Mouse (Mus musculus) midbrain, embryonic 10.5 days (tissue): ENCODE data around the gene Frmd5. TPM values are rescaled to one million over a fixed set of nuclear protein-coding genes. Genes with fewer than 3 reads are reported as not detected.

Source experiments
- DNase-seq: peaks from one replicate; pipeline ENCODE4 v3.0.0-alpha.2; 2017; ENCODE audit warnings: low spot score
- H3K27ac ChIP-seq: fragments of 300-500 bp; sonication (generic); replicated peaks from 2 replicates; pipeline ENCODE4 v1.5.1; 2016; ENCODE audit warnings: mild to moderate bottlenecking
- H3K27me3 ChIP-seq: fragments of 300-500 bp; sonication (generic); 2 replicates; pipeline ENCODE4 v1.6.1; 2016; ENCODE audit warnings: low read depth, mild to moderate bottlenecking; ENCODE audit not compliant: poor library complexity, severe bottlenecking
- H3K36me3 ChIP-seq: fragments of 300-500 bp; sonication (generic); 2 replicates; pipeline ENCODE4 v1.6.1; 2016; ENCODE audit warnings: mild to moderate bottlenecking, moderate library complexity
- H3K4me1 ChIP-seq: fragments of 300-500 bp; sonication (generic); 2 replicates; pipeline ENCODE4 v1.6.1; 2016
- H3K4me3 ChIP-seq: fragments of 300-500 bp; sonication (generic); 2 replicates; pipeline ENCODE4 v1.5.1; 2016; ENCODE audit warnings: mild to moderate bottlenecking, moderate library complexity
- H3K9me3 ChIP-seq: fragments of 300-500 bp; sonication (generic); replicated peaks from 2 replicates; pipeline ENCODE4 v1.6.1; 2016; ENCODE audit warnings: mild to moderate bottlenecking
- WGBS: fragments of 180-500 bp; shearing (Covaris S2); methylation state at CpG from one replicate; pipeline ENCODE4 v1.1.7; 2016; 5-methylcytosine and 5-hydroxymethylcytosine counted together
- polyA plus RNA-seq: library from polyadenylated mRNA; unstranded; fragments of >200 nt; fragmentation: Nextera tagmentation; extraction: Ambion mirVana; gene quantifications from 2 replicates; pipeline ENCODE4 v1.2.1, GENCODE M21; 2016

Frmd5 gene
- polyA plus RNA-seq, 1 experiment from 2014 or later = 10.9 TPM

DNA sequence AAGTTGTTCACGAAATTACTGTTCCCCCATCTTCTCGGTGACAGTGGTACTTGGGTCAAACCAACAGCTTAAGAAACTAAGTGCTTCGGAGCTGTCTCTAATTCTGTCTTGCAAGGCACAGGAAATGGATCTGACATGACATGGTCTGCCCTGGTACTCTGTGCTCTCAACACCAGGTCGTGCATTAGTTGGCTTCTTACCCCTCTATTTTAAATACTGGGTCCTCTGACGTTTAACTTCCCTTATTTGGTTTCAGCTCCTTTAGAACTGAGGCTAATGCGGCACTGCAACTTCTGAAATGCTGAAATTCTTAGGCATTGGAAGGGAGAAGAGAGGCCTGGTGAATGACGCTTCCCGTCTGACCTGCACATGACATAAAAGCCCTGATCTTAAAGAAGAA is 48.6 kb downstream of the Frmd5 start:
- WGBS = 91% methylated on average over 8 of the region's 8 CpGs
- peak; percentile 3 for DNase-seq

DNA sequence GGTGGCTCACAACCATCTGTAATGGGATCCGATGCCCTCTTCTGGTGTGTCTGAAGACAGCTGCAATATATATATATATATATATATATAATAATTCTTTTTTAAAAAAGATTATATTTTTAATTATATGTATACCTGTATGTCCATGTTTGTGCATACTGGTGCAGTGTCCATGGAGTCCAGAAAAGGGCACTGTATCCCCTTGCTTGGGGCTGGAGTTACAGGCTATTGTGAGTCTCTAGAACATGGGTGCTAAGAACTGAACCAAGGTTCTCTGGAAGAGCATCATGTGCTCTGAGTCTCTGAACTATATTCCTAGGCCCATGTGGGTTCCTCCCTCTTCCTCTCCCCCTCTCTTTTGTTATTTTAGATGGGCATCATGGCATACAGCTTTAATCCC is 50.6 kb downstream of the Frmd5 start:
- no peak overlapping the region for H3K27ac ChIP-seq
- H3K27me3 ChIP-seq = no peaks in the 10 kb centered on the region
- H3K9me3 ChIP-seq = no peaks in the 10 kb centered on the region
- H3K4me1 ChIP-seq = peaks cover 21% of the 10 kb centered on the region
- H3K36me3 ChIP-seq = no peaks in the 10 kb centered on the region
- H3K4me3 ChIP-seq = no peak overlapping the region
- 96% methylated on average over 1 of the region's 1 CpGs for WGBS
- DNase-seq = no peak

More for the DNA sequence above, 48.6 kb downstream of the Frmd5 start:
- Histone ChIP-seq H3K27ac (no peak overlapping the region), H3K36me3 (no peaks in the 10 kb centered on the region), H3K4me1 (peaks cover 20% of the 10 kb centered on the region), H3K9me3 (no peaks in the 10 kb centered on the region), H3K27me3 (no peaks in the 10 kb centered on the region), H3K4me3 (no peak overlapping the region)

DNA sequence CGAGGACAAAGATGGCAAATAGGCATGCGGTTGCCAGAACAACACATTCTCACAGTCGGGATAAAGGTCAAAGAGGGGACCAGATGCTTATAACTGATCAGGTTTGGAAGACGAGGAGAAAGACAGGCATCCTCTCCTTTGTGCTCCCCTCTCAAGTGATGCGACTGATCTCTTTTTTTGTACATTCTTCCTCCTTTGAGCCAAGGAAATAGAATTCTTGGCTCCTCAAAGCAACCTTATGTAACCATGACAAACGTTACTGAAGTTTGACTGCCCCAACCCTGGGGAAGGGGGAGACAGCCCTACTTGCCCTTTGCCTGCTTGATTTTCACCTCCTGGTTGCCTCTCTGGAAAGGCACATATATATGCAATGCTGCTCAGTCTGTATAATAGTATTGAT is 51.8 kb downstream of the Frmd5 start:
- peaks cover 24% of the 10 kb centered on the region for H3K4me1 ChIP-seq
- no peak for DNase-seq
- 22% methylated on average over 6 of the region's 6 CpGs for WGBS
- no peaks in the 10 kb centered on the region for H3K36me3 ChIP-seq
- H3K27ac ChIP-seq = peak overlapping the region; percentile 70
- H3K4me3 ChIP-seq = no peak overlapping the region
- H3K27me3 ChIP-seq = no peaks in the 10 kb centered on the region
- no peaks in the 10 kb centered on the region for H3K9me3 ChIP-seq

DNA sequence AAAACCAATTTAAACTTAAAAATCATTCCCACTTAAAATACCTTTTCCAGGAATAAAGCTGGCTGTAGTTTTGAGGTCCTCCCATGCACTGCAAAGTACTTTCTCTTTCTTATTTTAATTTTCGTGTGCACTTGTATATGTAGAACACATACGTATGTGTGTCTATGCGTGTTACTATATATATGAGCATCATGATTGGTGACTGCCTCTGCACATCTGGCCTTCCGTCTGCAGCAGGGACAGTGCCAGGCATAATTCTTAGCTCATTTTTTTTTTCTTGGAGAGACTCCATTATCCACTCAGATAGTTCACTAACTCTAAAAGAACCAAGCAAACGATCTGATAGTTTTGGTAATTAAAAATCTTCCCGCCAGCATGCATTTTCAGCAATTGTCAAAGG is 56.8 kb downstream of the Frmd5 start:
- DNase-seq = no peak
- peaks cover 15% of the 10 kb centered on the region for H3K4me1 ChIP-seq
- H3K27me3 ChIP-seq = no peaks in the 10 kb centered on the region
- H3K9me3 ChIP-seq = no peaks in the 10 kb centered on the region; the same call in 1 of the 2 replicates
- H3K36me3 ChIP-seq = 0 out of 2 replicates have a peak, but pooled peaks cover 3% of the 10 kb centered on the region
- H3K27ac ChIP-seq = no peak overlapping the region
- no peak overlapping the region for H3K4me3 ChIP-seq
- WGBS = 91% methylated on average over 6 of the region's 6 CpGs

DNA sequence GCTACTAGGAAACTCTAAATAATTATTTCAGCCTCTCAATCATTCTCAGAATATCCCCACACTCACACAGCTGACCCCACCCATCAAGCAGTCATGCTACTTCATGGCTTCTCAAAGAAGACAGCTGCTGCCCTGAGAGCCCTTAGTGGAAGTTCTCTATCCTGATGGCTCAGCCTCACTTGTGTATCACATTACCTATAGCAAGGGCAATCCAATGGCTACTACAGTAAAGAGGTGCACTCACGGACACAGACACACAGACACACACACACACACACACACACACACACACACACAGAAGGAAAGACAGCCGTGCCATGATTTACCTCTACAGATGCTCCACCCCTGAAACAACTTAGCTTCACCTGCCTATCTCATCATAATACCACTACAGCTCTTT is 65.7 kb downstream of the Frmd5 start:
- Histone ChIP-seq H3K27ac (no peak overlapping the region), H3K4me1 (no peaks in the 10 kb centered on the region), H3K4me3 (no peak overlapping the region), H3K9me3 (no peaks in the 10 kb centered on the region; the same call in 1 of the 2 replicates), H3K36me3 (no peaks in the 10 kb centered on the region), H3K27me3 (no peaks in the 10 kb centered on the region)
- WGBS = 81% methylated on average over 2 of the region's 2 CpGs
- DNase-seq = no peak

DNA sequence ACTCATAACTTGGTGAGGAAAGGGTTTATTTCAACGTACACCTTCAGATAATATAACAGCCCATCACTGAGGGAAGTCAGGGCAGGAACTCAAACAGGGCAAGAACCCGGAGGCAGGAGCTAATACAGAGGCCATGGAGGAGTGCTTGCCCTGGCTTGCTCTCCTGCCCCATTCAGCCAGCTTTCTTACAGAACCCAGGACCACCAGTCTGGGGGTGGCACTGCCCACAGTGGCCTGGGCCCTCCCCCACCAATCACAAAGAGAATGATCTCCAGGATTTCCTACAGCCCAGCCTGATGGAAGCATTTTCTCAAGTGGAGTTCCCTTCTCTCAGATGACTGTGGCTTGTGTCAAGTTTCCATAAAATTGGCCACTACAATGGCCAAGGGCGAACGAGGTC is 67.5 kb downstream of the Frmd5 start:
- 94% methylated on average over 4 of the region's 4 CpGs for WGBS
- no peak overlapping the region for H3K4me3 ChIP-seq
- no peaks in the 10 kb centered on the region for H3K27me3 ChIP-seq
- 0 out of 2 replicates have a peak, but pooled peaks cover 2% of the 10 kb centered on the region for H3K36me3 ChIP-seq
- no peak overlapping the region for H3K27ac ChIP-seq
- DNase-seq = no peak
- H3K9me3 ChIP-seq = no peaks in the 10 kb centered on the region
- H3K4me1 ChIP-seq = no peaks in the 10 kb centered on the region

DNA sequence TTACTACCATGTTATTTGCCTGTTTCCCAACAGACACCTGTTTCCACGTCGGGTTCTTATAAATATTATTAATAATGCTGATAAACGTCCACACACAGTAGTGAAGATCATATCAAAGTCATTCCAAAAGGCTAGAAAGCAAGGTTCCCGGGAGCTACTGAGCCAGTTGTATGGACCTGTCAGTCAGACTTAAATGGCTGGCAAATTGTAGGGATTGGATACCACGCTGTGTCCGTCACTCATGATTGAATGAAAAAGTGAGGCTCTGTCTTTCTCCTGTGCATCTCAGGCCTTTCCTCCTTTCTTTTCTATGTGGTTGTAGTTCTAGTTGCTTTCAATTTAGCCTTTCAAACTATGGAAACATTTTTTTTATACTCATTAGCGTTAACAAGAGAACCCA is 73.5 kb downstream of the Frmd5 start:
- WGBS = 79% methylated on average over 7 of the region's 7 CpGs
- no peak overlapping the region for H3K27ac ChIP-seq
- H3K36me3 ChIP-seq = 0 out of 2 replicates have a peak, but pooled peaks cover 2% of the 10 kb centered on the region
- H3K27me3 ChIP-seq = no peaks in the 10 kb centered on the region
- H3K4me1 ChIP-seq = no peaks in the 10 kb centered on the region; the same call in 1 of the 2 replicates
- no peaks in the 10 kb centered on the region for H3K9me3 ChIP-seq
- no peak for DNase-seq
- H3K4me3 ChIP-seq = no peak overlapping the region

DNA sequence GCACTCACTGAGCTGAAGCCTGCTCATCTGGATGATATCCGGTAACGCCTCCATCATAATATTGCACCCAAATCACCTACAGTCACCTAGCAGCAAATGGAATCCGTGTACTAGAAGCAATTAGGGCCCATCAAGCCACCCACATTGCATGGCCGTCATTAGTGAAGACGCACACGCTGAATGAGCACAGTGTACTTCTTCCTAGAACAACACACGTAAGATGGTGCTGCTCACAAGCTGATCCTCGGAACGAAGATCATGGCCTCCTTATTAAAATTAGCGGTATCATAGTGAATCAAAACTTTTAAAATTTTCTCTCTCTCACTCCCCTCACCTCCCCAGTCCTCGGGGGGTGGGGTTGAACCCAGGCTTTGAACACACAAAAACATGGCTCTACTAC is 76.4 kb downstream of the Frmd5 start:
- Histone ChIP-seq H3K27ac (no peak overlapping the region), H3K9me3 (no peaks in the 10 kb centered on the region), H3K4me3 (no peak overlapping the region), H3K4me1 (no peaks in the 10 kb centered on the region; the same call in 1 of the 2 replicates), H3K36me3 (0 out of 2 replicates have a peak, but pooled peaks cover 2% of the 10 kb centered on the region), H3K27me3 (no peaks in the 10 kb centered on the region)
- DNase-seq = no peak
- 96% methylated on average over 11 of the region's 11 CpGs for WGBS

DNA sequence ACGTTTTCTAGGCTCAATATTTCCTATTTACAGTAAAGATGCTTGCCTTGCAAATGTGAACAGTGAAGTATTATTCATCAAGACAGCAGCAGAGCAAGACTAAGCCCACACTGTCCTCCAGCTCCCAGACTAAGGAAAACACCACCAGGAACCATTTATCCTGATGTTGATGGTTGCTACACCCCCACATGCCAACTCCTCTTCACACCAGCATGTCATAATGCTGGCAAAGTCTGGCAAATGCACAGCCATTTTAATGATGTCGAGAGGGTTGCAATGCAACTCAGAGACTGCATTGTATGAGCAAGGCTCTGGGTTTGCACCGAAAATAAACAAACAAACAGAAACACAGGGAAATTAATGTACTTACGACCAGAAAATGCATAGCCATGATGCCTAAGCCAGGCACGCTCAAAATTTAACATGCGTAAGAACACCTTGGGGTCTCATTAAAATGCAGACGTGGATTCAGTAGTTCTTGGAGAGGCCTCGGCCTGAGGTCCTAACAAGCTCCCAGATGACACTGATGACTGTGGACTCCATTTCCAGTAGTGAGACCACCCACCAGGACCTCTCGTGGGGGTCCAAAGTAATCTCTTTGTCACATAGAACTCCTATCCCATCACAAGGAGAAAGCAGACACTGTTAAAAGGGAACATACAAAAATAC is 77.8 kb downstream of the Frmd5 start:
- WGBS = 86% methylated on average over 9 of the region's 9 CpGs
- Histone ChIP-seq H3K4me3 (no peak overlapping the region), H3K4me1 (no peaks in the 10 kb centered on the region; the same call in 1 of the 2 replicates), H3K36me3 (no peaks in the 10 kb centered on the region), H3K27me3 (no peaks in the 10 kb centered on the region), H3K27ac (no peak overlapping the region), H3K9me3 (no peaks in the 10 kb centered on the region)
- DNase-seq = no peak

DNA sequence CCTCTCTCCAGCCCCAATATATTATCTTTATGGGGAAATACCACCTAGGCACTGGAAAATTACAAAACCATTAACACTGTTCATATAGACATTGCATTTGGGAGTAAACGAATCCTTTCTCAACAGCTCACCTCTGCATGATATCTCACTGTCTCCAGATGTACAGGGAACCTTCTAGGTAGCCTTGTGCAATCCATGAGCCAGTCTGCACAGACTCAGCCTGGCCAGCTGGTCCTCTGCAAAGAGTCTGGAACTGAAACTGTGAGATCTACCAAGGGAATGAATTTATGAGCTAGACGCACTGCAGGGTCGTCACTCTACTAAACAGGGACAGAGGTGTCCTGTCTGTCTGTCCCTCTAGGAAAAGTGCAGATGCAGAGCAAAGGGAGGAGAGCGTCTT is 82.0 kb downstream of the Frmd5 start:
- H3K4me3 ChIP-seq = no peak overlapping the region
- whole genome bisulfite sequencing = 93% methylated on average over 4 of the region's 4 CpGs
- H3K27me3 ChIP-seq = no peaks in the 10 kb centered on the region
- no peak overlapping the region for H3K27ac ChIP-seq
- no peaks in the 10 kb centered on the region for H3K4me1 ChIP-seq
- no peaks in the 10 kb centered on the region for H3K36me3 ChIP-seq
- no peak for DNase-seq
- no peaks in the 10 kb centered on the region for H3K9me3 ChIP-seq

DNA sequence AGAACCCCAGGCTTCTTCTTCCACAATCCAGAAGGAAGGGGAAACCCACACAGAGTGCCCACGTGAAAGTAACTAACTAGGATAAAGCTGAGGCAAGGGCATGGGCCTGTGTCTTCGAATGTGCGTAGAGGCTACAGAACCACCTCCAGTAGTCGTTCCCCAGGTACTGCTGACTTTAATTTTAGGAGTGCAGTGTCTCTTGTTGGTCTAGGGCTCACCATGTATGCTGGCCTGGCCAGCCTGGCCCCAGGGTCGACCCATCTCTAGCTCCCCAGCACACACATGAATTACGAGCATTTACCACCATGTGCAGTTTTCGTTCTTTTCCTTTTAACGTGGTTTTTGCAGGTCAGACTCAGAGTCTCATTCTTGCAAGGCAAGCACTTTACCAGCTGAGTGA is 83.1 kb downstream of the Frmd5 start:
- Histone ChIP-seq H3K36me3 (no peaks in the 10 kb centered on the region), H3K9me3 (no peaks in the 10 kb centered on the region), H3K4me1 (peaks cover 5% of the 10 kb centered on the region), H3K4me3 (no peak overlapping the region), H3K27me3 (no peaks in the 10 kb centered on the region), H3K27ac (no peak overlapping the region)
- WGBS = 91% methylated on average over 8 of the region's 8 CpGs
- no peak for DNase-seq

DNA sequence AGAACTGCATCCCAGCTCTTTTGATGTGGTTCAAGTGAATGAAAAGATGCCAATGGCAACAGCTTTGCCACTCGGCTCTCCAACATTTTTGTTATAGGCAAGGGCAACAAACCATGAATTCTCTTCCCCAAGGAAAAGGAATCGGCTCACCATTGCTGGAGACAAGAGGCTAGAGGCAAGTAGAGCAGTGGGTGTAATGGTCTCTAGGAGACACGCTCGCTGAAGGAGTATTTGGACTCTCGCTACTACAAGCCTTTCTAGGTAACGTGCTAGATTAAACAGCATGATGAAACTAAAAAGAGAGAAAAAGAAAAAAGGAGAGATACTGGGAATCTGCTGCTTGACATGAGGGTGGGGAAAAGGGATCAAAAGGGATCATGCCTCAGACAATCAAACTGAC is 87.9 kb downstream of the Frmd5 start:
- H3K27ac ChIP-seq = no peak overlapping the region
- no peaks in the 10 kb centered on the region for H3K36me3 ChIP-seq
- DNase-seq = no peak
- H3K27me3 ChIP-seq = no peaks in the 10 kb centered on the region
- H3K4me3 ChIP-seq = no peak overlapping the region
- 78% methylated on average over 6 of the region's 6 CpGs for WGBS
- H3K9me3 ChIP-seq = no peaks in the 10 kb centered on the region
- H3K4me1 ChIP-seq = peaks cover 20% of the 10 kb centered on the region

DNA sequence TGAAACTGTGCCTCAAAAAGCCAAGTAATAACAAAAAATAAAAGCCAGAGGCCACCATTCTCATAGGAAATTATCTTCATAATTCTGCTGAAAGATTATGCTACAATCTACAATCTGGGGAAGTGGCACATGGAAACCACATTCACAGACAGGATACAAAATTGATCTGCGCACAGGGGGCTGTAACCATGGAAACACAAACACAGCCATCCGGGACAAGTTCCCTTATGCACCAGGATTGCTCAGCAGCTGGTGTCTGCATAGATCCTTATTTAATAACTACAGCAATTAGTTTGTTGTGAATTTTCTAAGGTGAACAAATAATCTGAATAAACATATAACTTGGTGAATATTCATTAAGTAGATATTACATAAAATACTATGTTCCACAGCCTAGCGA is 89.8 kb downstream of the Frmd5 start:
- Histone ChIP-seq H3K4me3 (no peak overlapping the region), H3K27me3 (no peaks in the 10 kb centered on the region), H3K9me3 (no peaks in the 10 kb centered on the region), H3K36me3 (no peaks in the 10 kb centered on the region), H3K4me1 (peaks cover 23% of the 10 kb centered on the region), H3K27ac (no peak overlapping the region)
- peak; percentile 19 for DNase-seq
- WGBS = 76% methylated on average over 3 of the region's 3 CpGs
